Mouse (Mus musculus) thymus, postnatal 14 days (tissue): ENCODE results near the gene Rdh13.
A peak's percentile ranks its signal among the peaks of the same experiment; 100 is the strongest.
"Not testable (repeated sequence)": the region's sequence is repeated elsewhere in the genome, so short reads cannot be mapped to it uniquely, and the experiment has no call there.

Experiments
- DNase-seq: peaks from one replicate; pipeline ENCODE4 v3.0.0; 2021

Rdh13 gene

GRCm38 (mm10) chr7:4431548-4431947 is 13.9 kb downstream of the Rdh13 start:
- peak; percentile 81 for DNase-seq

- DNase-seq = no peak
Measured at GRCm38 (mm10) chr7:4430246-4430844, 15.1 kb downstream of the Rdh13 start.

- DNase-seq = peak; percentile 88
Measured at GRCm38 (mm10) chr7:4427161-4427912, 18.1 kb downstream of the Rdh13 start.

- no peak for DNase-seq
Measured at GRCm38 (mm10) chr7:4420230-4420629, 25.2 kb downstream of the Rdh13 start.

GRCm38 (mm10) chr7:4419681-4420080 is 25.8 kb downstream of the Rdh13 start:
- no peak for DNase-seq

GRCm38 (mm10) chr7:4412406-4412805 is 33.0 kb downstream of the Rdh13 start:
- not testable (repeated sequence) for DNase-seq

GRCm38 (mm10) chr7:4397730-4398129 is 47.7 kb downstream of the Rdh13 start, which contains the start of gene Gp6:
Gene Gp6, minus strand, starts transcription at chr7:4397744.
- no peak for DNase-seq
